Mouse (Mus musculus): ENCODE results near the gene Nmnat3. TPM values are rescaled to one million over a fixed set of nuclear protein-coding genes. Genes with fewer than 3 reads are reported as not detected.

Nmnat3 gene
- polyA plus RNA-seq, 1 experiment from 2014 or later: 4.5 TPM

DNA sequence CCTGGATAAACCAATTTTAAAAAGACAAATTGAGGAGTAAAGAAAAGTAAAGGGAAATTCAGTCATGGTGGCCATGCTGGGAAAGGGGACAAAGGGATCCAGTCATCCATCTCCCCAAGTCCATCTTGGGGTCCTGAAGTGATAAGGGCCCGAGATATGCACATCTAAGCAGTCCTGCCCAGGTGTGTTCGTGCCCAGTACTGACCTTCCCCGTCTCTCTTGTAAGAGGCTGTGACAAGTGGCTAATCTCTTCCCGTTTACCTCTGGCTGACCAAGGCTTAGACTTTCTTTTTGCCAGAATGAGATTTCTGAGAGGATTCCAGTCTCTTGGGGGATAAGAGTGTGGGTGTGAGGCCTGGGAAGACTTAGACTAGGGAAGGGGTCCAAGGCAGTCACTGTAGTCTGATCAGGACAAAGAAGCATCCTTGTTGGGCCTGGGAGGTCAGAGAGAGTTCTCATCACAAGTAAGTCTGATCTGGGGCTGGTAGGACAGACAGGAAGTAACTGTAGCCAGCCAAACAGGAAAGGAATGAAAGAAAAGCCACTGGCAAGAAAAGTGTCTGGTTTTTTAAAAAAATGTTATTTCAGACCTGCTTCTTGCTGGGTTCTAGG, 140.8 kb downstream of the Nmnat3 start:
- no peak overlapping the region for H3K27ac ChIP-seq
- WGBS: 82% methylated on average over 4 of the region's 4 CpGs
- H3K9me3 ChIP-seq: no peaks in the 10 kb centered on the region
- H3K9ac ChIP-seq: no peak overlapping the region
- H3K4me3 ChIP-seq: no peak overlapping the region
- no peak for ATAC-seq (ENCODE audit: low FRiP score, low read depth)
- H3K4me2 ChIP-seq (replicated peaks): no peak overlapping the region
- H3K4me1 ChIP-seq: peaks cover 66% of the 10 kb centered on the region
- peaks cover 4% of the 10 kb centered on the region; the same call in 1 of the 2 replicates for H3K27me3 ChIP-seq
- H3K36me3 ChIP-seq: peaks cover 7% of the 10 kb centered on the region; the same call in 1 of the 2 replicates

GRCm38 (mm10) chr9:98428783-98429182, 141.5 kb downstream of the Nmnat3 start:
- no peak for ATAC-seq (ENCODE audit: low FRiP score, low read depth)
- no peaks in the 10 kb centered on the region for H3K9me3 ChIP-seq
- no peak overlapping the region for H3K9ac ChIP-seq
- no peak overlapping the region; the same call in 1 of the 2 replicates for H3K27ac ChIP-seq
- 69% methylated on average over 8 of the region's 8 CpGs for WGBS
- H3K4me3 ChIP-seq: no peak overlapping the region
- H3K27me3 ChIP-seq: peaks cover 4% of the 10 kb centered on the region; the same call in 1 of the 2 replicates
- peaks cover 68% of the 10 kb centered on the region for H3K4me1 ChIP-seq
- H3K4me2 ChIP-seq (replicated peaks): no peak overlapping the region
- peaks cover 7% of the 10 kb centered on the region; the same call in 1 of the 2 replicates for H3K36me3 ChIP-seq

DNA sequence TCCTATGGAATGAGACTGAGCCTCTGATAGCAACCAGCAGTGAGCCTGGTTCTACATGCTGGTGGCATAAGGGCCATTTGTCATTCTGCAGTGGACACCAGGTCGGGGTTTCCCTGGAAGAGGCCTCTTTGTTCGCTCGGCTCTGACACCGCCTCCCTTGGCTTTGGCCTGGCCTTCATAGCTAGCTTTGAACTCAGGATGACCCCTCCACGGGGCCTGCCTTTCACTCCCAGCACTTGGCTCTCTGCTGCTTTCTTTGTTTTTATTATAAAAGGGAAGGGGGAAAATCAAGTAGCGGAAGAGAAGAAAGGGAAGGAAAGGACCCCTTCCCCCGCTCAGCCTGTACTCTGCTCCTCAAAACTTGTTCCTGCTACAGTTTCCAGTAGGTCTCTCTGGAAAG, 142.6 kb downstream of the Nmnat3 start:
- H3K4me2 ChIP-seq (replicated peaks): peak overlapping the region; percentile 35
- no peak overlapping the region for H3K9ac ChIP-seq
- no peaks in the 10 kb centered on the region for H3K9me3 ChIP-seq
- H3K4me3 ChIP-seq: no peak overlapping the region
- ATAC-seq (ENCODE audit: low FRiP score, low read depth): peak; percentile 38; the same call in 1 of the 2 replicates
- peak overlapping the region; percentile 52 for H3K27ac ChIP-seq
- whole genome bisulfite sequencing: 29% methylated on average over 7 of the region's 7 CpGs
- peaks cover 61% of the 10 kb centered on the region for H3K4me1 ChIP-seq
- H3K36me3 ChIP-seq: peaks cover 11% of the 10 kb centered on the region; the same call in 1 of the 2 replicates
- H3K27me3 ChIP-seq: peaks cover 4% of the 10 kb centered on the region; the same call in 1 of the 2 replicates

DNA sequence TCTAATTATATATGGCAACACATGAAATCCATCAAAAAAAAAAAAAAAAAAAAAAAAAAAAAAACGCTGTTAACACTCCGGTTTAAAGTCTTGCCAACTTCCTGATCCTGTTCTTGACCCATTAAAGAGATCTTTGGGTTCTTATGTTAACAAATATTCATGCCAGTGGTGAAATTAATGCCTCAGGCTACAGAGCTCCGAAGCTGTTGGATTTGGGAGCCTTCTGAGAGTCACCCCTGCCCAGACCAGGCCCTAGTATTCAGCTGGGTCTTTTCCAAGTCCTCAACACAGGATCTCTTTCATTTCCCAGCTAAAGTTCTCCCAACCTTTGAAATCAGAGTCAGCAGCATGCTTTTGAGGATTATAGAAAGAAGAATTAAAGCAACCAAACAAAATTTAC, 143.3 kb downstream of the Nmnat3 start:
- peak overlapping the region; percentile 16; the same call in 1 of the 2 replicates for H3K27ac ChIP-seq
- WGBS: 34% methylated on average over 3 of the region's 3 CpGs
- H3K4me3 ChIP-seq: no peak overlapping the region
- H3K9me3 ChIP-seq: no peaks in the 10 kb centered on the region
- no peak overlapping the region for H3K4me2 ChIP-seq (replicated peaks)
- H3K36me3 ChIP-seq: peaks cover 11% of the 10 kb centered on the region; the same call in 1 of the 2 replicates
- peaks cover 4% of the 10 kb centered on the region; the same call in 1 of the 2 replicates for H3K27me3 ChIP-seq
- H3K4me1 ChIP-seq: peaks cover 60% of the 10 kb centered on the region
- ATAC-seq (ENCODE audit: low FRiP score, low read depth): no peak
- H3K9ac ChIP-seq: no peak overlapping the region

DNA sequence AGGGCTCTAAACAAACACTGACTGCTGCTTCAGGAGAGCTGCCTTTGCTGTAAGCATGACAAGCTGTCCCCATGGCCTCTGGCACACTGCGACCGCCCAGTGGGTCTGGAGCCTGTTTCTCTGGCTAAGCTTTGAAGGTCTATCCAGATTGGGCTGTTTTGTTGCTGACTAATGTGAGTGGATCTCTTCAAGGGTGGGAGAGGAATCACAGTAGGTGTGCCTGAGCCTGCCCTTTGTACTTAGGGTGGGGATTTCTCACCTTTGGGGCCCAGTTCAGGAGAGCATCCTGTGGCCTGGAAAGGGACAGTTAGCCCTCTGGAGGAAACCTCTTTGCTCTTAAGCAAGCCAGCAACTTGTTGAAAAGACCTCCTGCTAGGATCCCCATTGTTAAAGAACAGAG, 145.8 kb downstream of the Nmnat3 start:
- H3K27ac ChIP-seq: no peak overlapping the region
- H3K36me3 ChIP-seq: peaks cover 21% of the 10 kb centered on the region
- no peak overlapping the region for H3K9ac ChIP-seq
- H3K27me3 ChIP-seq: no peaks in the 10 kb centered on the region
- H3K4me1 ChIP-seq: peaks cover 38% of the 10 kb centered on the region
- no peak for ATAC-seq (ENCODE audit: low FRiP score, low read depth)
- H3K4me3 ChIP-seq: no peak overlapping the region
- no peaks in the 10 kb centered on the region for H3K9me3 ChIP-seq
- 58% methylated on average over 2 of the region's 2 CpGs for WGBS
- no peak overlapping the region for H3K4me2 ChIP-seq (replicated peaks)

DNA sequence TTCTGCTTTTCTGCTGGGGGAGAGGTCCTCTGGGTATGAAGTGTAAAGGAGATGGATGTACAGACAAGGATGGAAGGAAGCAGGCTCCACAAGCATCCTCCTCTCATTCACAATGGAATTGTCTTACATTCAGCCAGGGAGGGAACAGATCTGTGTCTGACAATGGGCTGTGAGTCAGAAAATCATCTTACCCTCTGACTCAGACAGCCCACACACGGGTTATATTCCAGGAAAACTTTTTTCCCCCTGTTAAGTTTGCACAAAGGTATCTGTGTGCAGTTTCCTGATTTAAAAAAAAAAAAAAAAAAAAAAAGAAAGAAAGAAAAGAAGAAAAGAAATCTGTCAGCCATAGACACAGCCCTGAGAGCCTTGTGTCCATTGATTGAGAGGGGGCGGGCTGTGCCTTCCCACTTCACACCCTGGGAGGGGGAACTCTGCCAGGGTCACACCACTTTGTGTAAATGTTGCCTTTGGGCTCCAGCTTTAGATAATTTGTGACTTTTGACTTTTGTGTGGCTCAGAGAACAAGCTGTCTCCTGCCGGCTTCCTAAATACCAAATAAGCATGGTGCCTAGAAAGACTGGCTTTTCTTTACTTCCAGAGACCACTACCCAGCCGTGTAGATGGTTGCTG, 146.8 kb downstream of the Nmnat3 start:
- Histone ChIP-seq H3K9me3 (no peaks in the 10 kb centered on the region), H3K4me1 (peaks cover 29% of the 10 kb centered on the region), H3K27me3 (no peaks in the 10 kb centered on the region), H3K4me2 (replicated peaks) (no peak overlapping the region), H3K4me3 (no peak overlapping the region), H3K27ac (no peak overlapping the region), H3K36me3 (peaks cover 21% of the 10 kb centered on the region), H3K9ac (no peak overlapping the region)
- WGBS: 38% methylated on average over 4 of the region's 4 CpGs
- no peak for ATAC-seq (ENCODE audit: low FRiP score, low read depth)

DNA sequence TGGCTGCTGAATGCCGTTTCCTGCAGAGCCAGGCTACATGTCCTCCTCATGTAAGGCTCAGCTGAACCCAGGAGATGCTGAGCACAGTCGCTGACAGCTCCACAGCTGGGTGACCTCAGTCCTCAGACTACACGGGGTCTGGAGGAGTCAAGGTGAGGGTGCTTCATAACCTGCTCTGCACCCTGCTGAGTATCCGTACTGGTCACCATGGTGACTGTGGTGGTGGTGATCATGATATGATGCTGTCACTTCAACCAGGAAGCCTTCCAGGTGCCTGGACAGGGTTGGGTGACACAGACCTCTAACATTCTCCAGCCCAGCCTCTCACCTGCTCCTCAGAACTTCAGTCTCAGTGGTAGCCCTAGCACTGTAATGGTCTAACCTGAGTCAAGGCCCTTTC, 150.6 kb downstream of the Nmnat3 start:
- Histone ChIP-seq H3K4me1 (0 out of 2 replicates have a peak, but pooled peaks cover 4% of the 10 kb centered on the region), H3K9ac (no peak overlapping the region), H3K27me3 (no peaks in the 10 kb centered on the region), H3K4me3 (no peak overlapping the region), H3K27ac (no peak overlapping the region), H3K4me2 (replicated peaks) (no peak overlapping the region), H3K36me3 (peaks cover 17% of the 10 kb centered on the region), H3K9me3 (no peaks in the 10 kb centered on the region)
- ATAC-seq (ENCODE audit: low FRiP score, low read depth): no peak
- 87% methylated on average over 4 of the region's 4 CpGs for WGBS

DNA sequence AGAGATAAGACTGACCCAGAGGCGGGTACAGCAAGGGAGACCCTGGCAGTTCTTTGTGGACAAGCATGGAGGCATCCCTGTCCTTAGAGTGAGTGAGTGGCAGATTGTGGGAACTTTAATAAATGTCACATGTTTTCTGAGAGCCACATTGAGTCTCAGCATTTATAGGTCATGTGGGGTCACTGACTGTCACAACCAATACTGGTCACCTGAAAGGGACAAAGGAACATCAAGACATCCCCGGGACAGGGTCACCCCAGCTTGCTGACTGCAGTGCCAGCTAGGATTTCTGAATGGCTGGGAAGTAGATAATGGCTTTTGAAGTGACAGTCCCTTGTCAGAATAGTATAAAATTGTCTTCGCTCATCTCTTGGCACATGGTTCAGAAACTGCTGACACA, 151.9 kb downstream of the Nmnat3 start:
- no peak for ATAC-seq (ENCODE audit: low FRiP score, low read depth)
- 77% methylated on average over 3 of the region's 3 CpGs for WGBS
- no peaks in the 10 kb centered on the region for H3K9me3 ChIP-seq

GRCm38 (mm10) chr9:98442638-98443037, 155.4 kb downstream of the Nmnat3 start:
- 55% methylated on average over 5 of the region's 5 CpGs for WGBS
- Histone ChIP-seq H3K4me3 (no peak overlapping the region), H3K4me1 (no peaks in the 10 kb centered on the region), H3K4me2 (replicated peaks) (no peak overlapping the region), H3K27ac (no peak overlapping the region), H3K27me3 (no peaks in the 10 kb centered on the region), H3K9me3 (no peaks in the 10 kb centered on the region), H3K9ac (no peak overlapping the region), H3K36me3 (peaks cover 34% of the 10 kb centered on the region)
- ATAC-seq (ENCODE audit: low FRiP score, low read depth): no peak

More for the DNA sequence above, 151.9 kb downstream of the Nmnat3 start:
- no peak overlapping the region for H3K9ac ChIP-seq
- no peak overlapping the region for H3K27ac ChIP-seq
- H3K27me3 ChIP-seq: no peaks in the 10 kb centered on the region
- no peak overlapping the region for H3K4me3 ChIP-seq
- no peaks in the 10 kb centered on the region for H3K4me1 ChIP-seq
- H3K36me3 ChIP-seq: peaks cover 17% of the 10 kb centered on the region
- no peak overlapping the region for H3K4me2 ChIP-seq (replicated peaks)

DNA sequence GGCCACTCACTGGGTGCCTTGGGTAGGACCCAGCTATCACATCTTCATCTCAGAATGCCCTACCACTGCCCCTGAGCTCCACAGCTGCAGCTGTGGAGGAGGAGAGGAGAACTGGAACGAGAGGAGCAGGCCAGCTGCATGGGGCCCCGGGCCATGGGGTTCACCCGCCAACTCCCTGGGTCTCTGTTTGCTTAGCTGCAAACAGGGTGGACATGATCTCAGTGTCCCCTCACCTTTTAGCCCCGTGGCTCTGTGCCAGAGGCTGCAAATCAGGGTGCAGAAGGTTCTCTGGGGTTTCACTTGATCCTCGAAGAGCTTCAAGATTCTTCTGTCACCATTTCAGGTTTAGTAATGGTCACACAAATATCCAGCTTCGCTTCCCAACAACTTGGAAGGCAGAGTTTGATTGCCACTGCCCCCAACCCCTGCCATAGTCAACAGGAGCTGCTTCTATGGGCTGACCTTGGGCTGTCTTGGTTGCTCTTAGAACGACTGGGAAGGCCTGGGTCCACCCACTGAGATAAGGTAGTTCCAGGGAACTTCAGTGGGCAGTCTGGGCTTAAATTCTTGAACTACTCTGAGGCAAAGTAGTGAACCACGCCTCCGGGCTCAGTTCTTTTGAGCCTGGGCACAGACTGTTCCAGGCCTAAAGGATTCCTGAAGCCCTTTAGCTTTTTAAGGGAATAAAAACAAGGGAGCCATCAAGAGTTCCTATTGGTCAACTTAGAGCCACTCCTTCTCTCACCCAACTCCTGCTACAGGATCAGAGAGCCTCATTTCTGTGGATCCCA, 158.3 kb downstream of the Nmnat3 start:
- H3K4me1 ChIP-seq: no peaks in the 10 kb centered on the region
- H3K4me3 ChIP-seq: no peak overlapping the region
- no peak overlapping the region for H3K27ac ChIP-seq
- H3K9ac ChIP-seq: no peak overlapping the region
- peaks cover 30% of the 10 kb centered on the region for H3K36me3 ChIP-seq
- no peaks in the 10 kb centered on the region for H3K27me3 ChIP-seq
- H3K4me2 ChIP-seq (replicated peaks): no peak overlapping the region
- WGBS: 81% methylated on average over 9 of the region's 9 CpGs
- H3K9me3 ChIP-seq: no peaks in the 10 kb centered on the region
- no peak for ATAC-seq (ENCODE audit: low FRiP score, low read depth)

DNA sequence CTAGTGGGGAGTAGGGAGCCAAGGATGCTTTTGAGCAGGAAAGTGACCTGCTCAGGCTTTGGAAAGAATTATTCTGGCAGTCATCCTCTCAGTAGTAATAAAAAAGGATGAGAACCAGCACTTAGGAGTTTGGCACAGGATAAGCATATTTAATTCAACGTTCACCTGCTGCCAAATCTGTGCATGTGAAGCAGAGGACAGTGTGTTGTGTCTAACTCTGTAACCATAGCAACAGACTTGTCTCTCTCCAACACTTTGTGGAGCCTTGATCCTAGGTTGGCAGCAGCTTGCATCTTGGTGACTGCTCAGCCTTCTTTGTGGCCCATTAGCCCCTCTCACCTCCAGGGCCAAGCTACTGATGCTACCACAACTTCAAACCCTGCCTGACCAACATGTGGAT, 163.7 kb downstream of the Nmnat3 start:
- H3K4me2 ChIP-seq (replicated peaks): no peak overlapping the region
- peaks cover 9% of the 10 kb centered on the region; the same call in 1 of the 2 replicates for H3K36me3 ChIP-seq
- WGBS: 64% methylated on average over 1 of the region's 1 CpGs
- no peak overlapping the region for H3K9ac ChIP-seq
- ATAC-seq (ENCODE audit: low FRiP score, low read depth): no peak
- H3K27me3 ChIP-seq: no peaks in the 10 kb centered on the region
- H3K4me1 ChIP-seq: no peaks in the 10 kb centered on the region
- H3K27ac ChIP-seq: no peak overlapping the region
- no peaks in the 10 kb centered on the region for H3K9me3 ChIP-seq
- H3K4me3 ChIP-seq: no peak overlapping the region

DNA sequence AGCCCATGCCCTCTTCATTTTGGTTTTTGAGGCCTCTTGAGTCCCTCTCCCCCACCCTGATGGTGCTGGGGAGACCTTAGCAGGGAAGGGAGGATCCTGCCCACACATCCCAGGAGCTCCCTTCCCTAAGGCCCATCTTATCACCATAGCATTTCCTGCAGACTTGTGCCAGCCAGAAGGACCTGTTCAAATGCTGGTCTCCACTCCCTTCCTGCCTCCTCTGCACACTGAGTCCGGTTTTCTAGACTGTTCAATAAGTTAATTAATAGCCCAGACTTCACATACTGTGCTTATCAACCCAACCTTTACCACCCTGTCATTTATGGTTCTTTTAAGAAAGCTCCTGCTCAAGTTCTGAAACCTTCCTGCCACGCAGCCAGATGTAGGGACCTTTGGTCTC, 179.5 kb downstream of the Nmnat3 start:
- no peak for ATAC-seq (ENCODE audit: low FRiP score, low read depth)
- no peaks in the 10 kb centered on the region for H3K27me3 ChIP-seq
- no peak overlapping the region for H3K27ac ChIP-seq
- no peaks in the 10 kb centered on the region for H3K36me3 ChIP-seq
- no peaks in the 10 kb centered on the region for H3K4me1 ChIP-seq
- WGBS: 64% methylated on average over 2 of the region's 2 CpGs
- H3K4me2 ChIP-seq (replicated peaks): no peak overlapping the region
- no peak overlapping the region for H3K4me3 ChIP-seq
- no peaks in the 10 kb centered on the region for H3K9me3 ChIP-seq
- no peak overlapping the region for H3K9ac ChIP-seq
